Mouse (Mus musculus) left cerebral cortex, postnatal 36 days (tissue): Measurements from ENCODE around the gene Ftsj3. TPM values are rescaled to one million over a fixed set of nuclear protein-coding genes. Genes with fewer than 3 reads are reported as not detected.
A peak's percentile ranks its signal among the peaks of the same experiment; 100 is the strongest.
"Not testable (repeated sequence)": the region's sequence is repeated elsewhere in the genome, so short reads cannot be mapped to it uniquely, and the experiment has no call there.

Source experiments
- DNase-seq, 2 experiments: peaks; one replicate each; pipeline ENCODE4 v3.0.0; 2021 to 2022; ENCODE audit warnings: low spot score in 2 of 2, mixed read lengths in 1 of 2
- intact Hi-C: fragments of 180-260 bp; cut with DNase I; formaldehyde crosslinking; loops from one replicate; pipeline ENCODE4 v1.15.1; 2025
- total RNA-seq, 2 experiments: library from RNA; stranded (reverse); gene quantifications; 2 replicates each; pipeline ENCODE4 v1.2.3; 2021

Ftsj3 gene
- total RNA-seq, 2 experiments from 2014 or later = 26.0 to 29.8 TPM

- intact Hi-C loops = loop anchor here (1.0 to 5.0 kb wide), 2 partner anchors 41 to 55 kb away; partner anchors contain the start of genes Ftsj3 and Psmc5
Observed at GRCm38 (mm10) chr11:106215927-106216729, 39.8 kb downstream of the Ftsj3 start, which contains the start of gene Ccdc47. TSS of gene Ccdc47 (minus strand) at chr11:106216344.

DNA sequence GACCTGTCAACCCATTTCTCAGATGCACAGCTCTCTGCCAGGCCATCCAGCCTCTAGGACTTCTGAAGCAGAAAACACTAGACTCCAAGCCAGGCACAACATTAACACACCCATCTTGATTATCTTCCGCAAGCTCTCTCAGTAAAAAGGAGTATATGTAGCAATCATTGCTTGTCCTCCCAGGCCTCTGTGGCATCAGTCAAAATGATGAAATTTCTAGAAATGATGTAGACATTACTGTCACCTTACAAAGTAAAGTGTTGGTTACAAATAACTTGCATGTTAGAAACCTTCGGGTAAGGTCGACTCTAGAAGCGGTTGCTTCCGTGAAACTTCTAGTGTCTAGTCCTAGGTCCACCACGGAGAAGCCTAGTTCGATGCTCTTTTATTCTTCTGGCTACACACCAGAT is 40.4 kb downstream of the Ftsj3 start:
- no peak for DNase-seq
- intact Hi-C loops = loop anchor here (5.0 kb wide), 1 partner anchor 42 kb away; the partner anchor contains the start of genes Ftsj3 and Psmc5

More at GRCm38 (mm10) chr11:106215927-106216729, 39.8 kb downstream of the Ftsj3 start, which contains the start of gene Ccdc47:
- peak; percentile 96 to 97 for DNase-seq

DNA sequence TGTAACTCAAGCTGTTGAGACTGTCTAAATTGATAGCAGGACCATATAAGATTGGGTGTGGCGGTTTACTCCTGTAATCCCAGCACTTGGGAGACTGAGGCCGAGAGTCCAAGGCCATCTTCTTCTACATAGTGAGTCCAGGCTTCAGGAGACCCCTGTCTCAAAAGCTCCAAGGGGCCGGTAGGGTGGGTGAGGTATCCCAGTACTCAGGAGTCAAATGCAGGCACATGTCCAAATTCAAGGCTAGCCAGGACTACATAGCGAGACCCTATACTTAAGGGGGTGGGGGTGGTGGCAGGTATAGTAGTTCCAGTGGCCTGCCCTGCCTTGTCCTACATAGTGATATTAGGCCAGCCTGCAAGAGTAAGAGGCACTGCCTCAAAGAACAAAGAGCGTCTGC is 41.0 kb downstream of the Ftsj3 start:
- intact Hi-C loops = loop anchor here (5.0 kb wide), 1 partner anchor 42 kb away; the partner anchor contains the start of genes Ftsj3 and Psmc5
- no peak for DNase-seq

DNA sequence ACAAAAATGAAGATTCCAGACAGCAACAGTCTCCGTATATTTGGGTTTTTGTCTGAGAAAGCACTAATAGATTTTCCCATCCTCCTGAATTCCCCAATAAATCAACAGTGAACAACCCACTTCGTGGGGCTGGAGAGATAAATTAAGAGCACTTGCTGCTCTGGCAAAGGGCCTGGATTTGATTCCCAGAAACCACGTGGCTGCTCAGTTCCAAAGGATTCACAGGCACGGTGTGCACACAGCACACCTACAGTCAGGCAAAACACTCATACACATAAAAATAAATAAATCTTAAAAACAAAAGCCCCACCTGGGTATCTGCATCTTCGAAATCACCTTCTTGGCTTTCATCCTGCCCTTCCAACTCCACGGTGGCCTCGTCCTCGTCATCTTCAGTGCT is 43.1 kb downstream of the Ftsj3 start:
- DNase-seq = no peak
- intact Hi-C loops = no loop called here

DNA sequence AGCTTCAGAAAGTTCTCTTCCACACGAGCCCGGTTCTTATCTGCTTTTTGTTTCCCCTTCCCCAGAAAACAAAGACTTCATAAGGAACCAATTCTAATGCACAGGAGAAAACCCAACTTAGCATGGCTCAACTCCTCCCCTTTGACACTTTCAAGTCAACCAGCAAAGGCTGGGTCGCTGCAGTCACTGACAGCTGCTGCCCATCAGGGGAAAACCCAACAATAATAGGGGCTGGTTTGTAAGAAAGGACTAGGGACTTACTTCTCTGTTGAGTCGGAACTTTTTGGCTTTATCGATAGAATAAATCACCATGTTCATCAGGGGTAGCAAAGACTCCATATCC is 53.8 kb downstream of the Ftsj3 start, which contains the start of gene Strada:
Gene Strada (minus strand): TSS at position 46 of the 343 bp plus-strand sequence.
- no peak for DNase-seq
- intact Hi-C loops = loop anchor here (5.0 kb wide), 1 partner anchor 40 kb away; no protein-coding TSS in a partner anchor

GRCm38 (mm10) chr11:106201337-106202122 is 54.3 kb downstream of the Ftsj3 start:
- intact Hi-C loops = loop anchor here (5.0 kb wide), 1 partner anchor 41 kb away; no protein-coding TSS in a partner anchor
- DNase-seq = no peak

DNA sequence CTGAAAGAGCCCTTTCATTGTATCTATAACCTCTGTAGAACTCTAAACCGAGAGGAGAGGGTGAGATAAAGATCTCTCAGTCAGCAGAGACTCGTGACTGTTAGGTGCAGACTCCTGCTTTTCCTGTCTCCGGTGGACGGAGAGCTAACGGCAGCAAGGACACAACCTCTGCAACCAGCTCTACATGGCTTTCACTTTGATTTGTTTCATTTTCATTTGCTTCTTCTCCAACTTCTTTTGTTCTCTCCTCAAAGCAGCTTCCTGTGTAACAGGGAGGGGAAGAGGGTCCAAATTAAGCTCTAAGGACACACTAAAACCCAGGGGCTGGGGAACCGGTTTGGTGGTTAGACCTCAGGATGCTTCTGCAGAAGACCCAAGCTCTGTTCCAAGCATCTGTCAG is 55.1 kb downstream of the Ftsj3 start:
- intact Hi-C loops = loop anchor here (5.0 kb wide), 1 partner anchor 42 kb away; no protein-coding TSS in a partner anchor

GRCm38 (mm10) chr11:106199997-106200396 is 55.9 kb downstream of the Ftsj3 start:
- DNase-seq = not testable (repeated sequence)
- intact Hi-C loops = loop anchor here (5.0 kb wide), 1 partner anchor 42 kb away; no protein-coding TSS in a partner anchor

More for the DNA sequence above, 55.1 kb downstream of the Ftsj3 start:
- no peak for DNase-seq

Other genes with a start within 250 kb of the Ftsj3 start
- 1 to 10 TPM; 2.1 to 2.2 TPM for gene Kcnh6, start 248.0 kb downstream of the Ftsj3 start, total RNA-seq
- gene Dcaf7, start 219.2 kb downstream of the Ftsj3 start, total RNA-seq = 100 to 1,000 TPM; 144 to 147 TPM
- gene Taco1, start 190.0 kb downstream of the Ftsj3 start, total RNA-seq = 10 to 100 TPM; 17.2 to 20.3 TPM
- gene Map3k3, start 171.5 kb downstream of the Ftsj3 start, total RNA-seq = 10 to 100 TPM; 26.9 to 28.4 TPM
- not detected for gene Gm10840, start 95.2 kb downstream of the Ftsj3 start, total RNA-seq
- gene Limd2, start 95.2 kb downstream of the Ftsj3 start, total RNA-seq = 100 to 1,000 TPM in 1 of 2 experiments, 10 to 100 TPM in 1; 98.5 to 104 TPM
- 10 to 100 TPM; 26.6 to 31.2 TPM for gene Strada, start 53.9 kb downstream of the Ftsj3 start, total RNA-seq
- 10 to 100 TPM; 79.5 to 86.6 TPM for gene Ccdc47, start 39.7 kb downstream of the Ftsj3 start, total RNA-seq
- 10 to 100 TPM; 63.0 to 68.0 TPM for gene Ddx42, start 39.2 kb downstream of the Ftsj3 start, total RNA-seq
- 100 to 1,000 TPM; 183 to 198 TPM for gene Psmc5, start 75 bp upstream of the Ftsj3 start, total RNA-seq
- 10 to 100 TPM; 17.2 to 20.6 TPM for gene Smarcd2, start 16.9 kb upstream of the Ftsj3 start, total RNA-seq
- gene Tcam1, start 20.6 kb upstream of the Ftsj3 start, total RNA-seq = under 1 TPM; 0.15 to 0.25 TPM
- gene Gh, start 45.8 kb upstream of the Ftsj3 start, total RNA-seq = not detected
- gene Cd79b, start 58.7 kb upstream of the Ftsj3 start, total RNA-seq = under 1 TPM; 0.27 to 0.34 TPM
- not detected for gene Scn4a, start 97.2 kb upstream of the Ftsj3 start, total RNA-seq
- not detected for gene Prr29, start 109.4 kb upstream of the Ftsj3 start, total RNA-seq
- 1 to 10 TPM; 3.1 to 4.1 TPM for gene Icam2, start 132.0 kb upstream of the Ftsj3 start, total RNA-seq
- gene Ern1, start 231.8 kb upstream of the Ftsj3 start, total RNA-seq = 1 to 10 TPM; 9.8 to 9.9 TPM